Mouse (Mus musculus): Measurements from ENCODE around the gene Osbpl10. TPM values are rescaled to one million over a fixed set of nuclear protein-coding genes. Genes with fewer than 3 reads are reported as not detected.

The Osbpl10 gene
- polyA plus RNA-seq, 1 experiment from 2014 or later, result 0.66 TPM

DNA sequence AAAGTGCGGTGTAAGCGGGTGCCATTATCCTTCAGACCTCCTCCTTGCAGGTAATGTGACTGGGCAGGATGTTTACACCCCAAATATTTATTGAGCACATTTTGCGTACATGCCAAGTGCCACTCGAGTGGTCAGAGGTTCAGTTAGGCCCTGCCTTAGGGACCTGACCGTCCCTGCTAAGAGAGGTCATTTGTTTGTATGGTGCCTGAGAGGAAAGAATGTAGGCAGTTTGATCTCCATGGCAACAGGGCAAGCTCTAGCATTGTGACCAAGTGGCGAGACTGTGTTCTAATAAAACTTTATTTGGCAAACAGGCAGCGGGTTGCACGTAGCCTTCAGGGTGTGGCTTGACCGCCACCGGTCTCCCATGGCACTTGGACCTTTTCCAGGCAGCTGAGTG, 12.1 kb downstream of the Osbpl10 start:
- no peaks in the 10 kb centered on the region for H3K9me3 ChIP-seq (ENCODE audit: control insufficient read depth, low read length)
- H3K36me3 ChIP-seq (ENCODE audit: control insufficient read depth, insufficient read depth, low read length), result no peaks in the 10 kb centered on the region
- no peaks in the 10 kb centered on the region for H3K27me3 ChIP-seq (replicated peaks; ENCODE audit: control insufficient read depth, insufficient read depth, low read length)
- no peak overlapping the region for H3K4me2 ChIP-seq
- 82% methylated on average over 10 of the region's 10 CpGs for WGBS
- H3K9ac ChIP-seq (ENCODE audit: low read depth, low read length), result no peak overlapping the region
- H3K4me3 ChIP-seq (ENCODE audit: low read depth, low read length), result no peak overlapping the region
- DNase-seq (ENCODE audit: low spot score) (no peak), ATAC-seq (replicated peaks; ENCODE audit: low FRiP score) (no peak)
- H3K4me1 ChIP-seq (replicated peaks; ENCODE audit: control insufficient read depth, insufficient read depth, low read length), result no peaks in the 10 kb centered on the region
- no peak overlapping the region for H3K27ac ChIP-seq (ENCODE audit: low read depth, low read length)

DNA sequence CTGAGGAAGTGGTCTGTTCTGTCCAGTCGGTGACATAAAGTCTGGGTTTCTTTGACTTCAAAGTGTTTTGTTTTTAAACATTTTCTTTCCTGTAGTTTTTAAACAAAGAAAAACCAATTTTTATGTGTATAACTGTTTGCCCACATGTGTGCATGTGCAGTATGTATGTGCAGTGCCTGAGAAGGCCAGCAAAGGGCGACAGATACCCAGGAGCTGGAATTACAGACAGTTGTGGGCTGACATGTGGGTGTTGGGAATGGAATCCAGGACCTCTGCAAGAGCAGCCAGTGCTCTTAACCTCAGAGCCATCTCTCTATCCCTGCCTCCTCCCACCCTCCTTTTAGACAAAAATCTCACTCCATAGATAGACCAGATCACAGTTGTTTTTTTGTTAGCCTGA, 14.2 kb downstream of the Osbpl10 start:
- Histone ChIP-seq H3K4me3 (ENCODE audit: low read depth, low read length) (no peak overlapping the region), H3K27me3 (replicated peaks; ENCODE audit: control insufficient read depth, insufficient read depth, low read length) (no peaks in the 10 kb centered on the region), H3K9ac (ENCODE audit: low read depth, low read length) (no peak overlapping the region), H3K4me1 (replicated peaks; ENCODE audit: control insufficient read depth, insufficient read depth, low read length) (no peaks in the 10 kb centered on the region), H3K9me3 (ENCODE audit: control insufficient read depth, low read length) (no peaks in the 10 kb centered on the region), H3K4me2 (no peak overlapping the region), H3K36me3 (ENCODE audit: control insufficient read depth, insufficient read depth, low read length) (no peaks in the 10 kb centered on the region), H3K27ac (ENCODE audit: low read depth, low read length) (no peak overlapping the region)
- DNase-seq (ENCODE audit: low spot score) (no peak), ATAC-seq (replicated peaks; ENCODE audit: low FRiP score) (no peak)
- 80% methylated on average over 2 of the region's 2 CpGs for WGBS

DNA sequence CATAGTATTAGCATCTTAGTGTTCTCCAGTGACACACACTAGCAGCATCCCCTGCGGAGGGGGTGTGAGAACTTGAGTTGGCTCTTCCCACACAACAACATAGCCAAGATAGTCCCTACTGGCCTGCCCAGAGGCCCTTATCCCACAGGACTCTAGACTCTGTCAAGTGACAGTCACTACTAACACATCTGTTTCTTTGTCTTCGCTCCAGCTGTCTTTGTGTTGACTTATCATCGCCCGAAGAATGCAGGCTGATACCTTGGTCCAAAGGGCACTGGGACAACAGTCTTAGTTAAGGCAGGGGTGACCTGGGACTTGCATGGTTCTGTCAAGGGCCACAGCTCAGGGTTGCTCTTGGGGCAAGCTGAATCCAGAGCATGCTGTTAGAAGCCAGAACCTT, 16.9 kb downstream of the Osbpl10 start:
- Histone ChIP-seq H3K9ac (ENCODE audit: low read depth, low read length) (no peak overlapping the region), H3K27me3 (replicated peaks; ENCODE audit: control insufficient read depth, insufficient read depth, low read length) (no peaks in the 10 kb centered on the region), H3K4me3 (ENCODE audit: low read depth, low read length) (no peak overlapping the region), H3K36me3 (ENCODE audit: control insufficient read depth, insufficient read depth, low read length) (no peaks in the 10 kb centered on the region), H3K27ac (ENCODE audit: low read depth, low read length) (no peak overlapping the region), H3K9me3 (ENCODE audit: control insufficient read depth, low read length) (no peaks in the 10 kb centered on the region), H3K4me2 (no peak overlapping the region), H3K4me1 (replicated peaks; ENCODE audit: control insufficient read depth, insufficient read depth, low read length) (no peaks in the 10 kb centered on the region)
- WGBS, result 85% methylated on average over 4 of the region's 4 CpGs
- ATAC-seq (replicated peaks; ENCODE audit: low FRiP score), result no peak
- DNase-seq (ENCODE audit: low spot score), result no peak

DNA sequence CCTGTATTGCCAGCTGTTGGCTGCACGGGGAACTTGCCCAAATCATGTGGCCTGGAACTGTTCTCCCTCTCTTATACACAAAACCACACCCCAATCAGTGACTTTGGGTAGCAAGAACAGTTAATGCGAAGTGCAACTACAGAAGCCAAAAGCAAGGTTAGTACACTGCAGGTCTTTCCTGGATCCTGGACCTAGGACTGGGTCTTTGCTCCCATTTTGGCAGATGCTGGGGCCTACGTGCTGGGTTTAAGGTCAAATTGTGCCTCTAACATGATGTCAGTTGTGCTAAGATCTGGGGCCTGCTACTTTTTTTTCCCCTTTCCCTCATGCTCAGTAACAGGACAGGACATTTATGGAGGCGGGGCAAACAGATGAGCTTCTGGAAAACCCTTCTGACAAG, 17.3 kb downstream of the Osbpl10 start:
- no peak overlapping the region for H3K4me3 ChIP-seq (ENCODE audit: low read depth, low read length)
- H3K4me1 ChIP-seq (replicated peaks; ENCODE audit: control insufficient read depth, insufficient read depth, low read length), result no peaks in the 10 kb centered on the region
- no peak overlapping the region for H3K9ac ChIP-seq (ENCODE audit: low read depth, low read length)
- DNase-seq (ENCODE audit: low spot score) (no peak), ATAC-seq (replicated peaks; ENCODE audit: low FRiP score) (no peak)
- H3K4me2 ChIP-seq, result no peak overlapping the region
- H3K9me3 ChIP-seq (ENCODE audit: control insufficient read depth, low read length), result no peaks in the 10 kb centered on the region
- H3K27ac ChIP-seq (ENCODE audit: low read depth, low read length), result no peak overlapping the region
- no peaks in the 10 kb centered on the region for H3K36me3 ChIP-seq (ENCODE audit: control insufficient read depth, insufficient read depth, low read length)
- no peaks in the 10 kb centered on the region for H3K27me3 ChIP-seq (replicated peaks; ENCODE audit: control insufficient read depth, insufficient read depth, low read length)
- 89% methylated on average over 4 of the region's 4 CpGs for WGBS

DNA sequence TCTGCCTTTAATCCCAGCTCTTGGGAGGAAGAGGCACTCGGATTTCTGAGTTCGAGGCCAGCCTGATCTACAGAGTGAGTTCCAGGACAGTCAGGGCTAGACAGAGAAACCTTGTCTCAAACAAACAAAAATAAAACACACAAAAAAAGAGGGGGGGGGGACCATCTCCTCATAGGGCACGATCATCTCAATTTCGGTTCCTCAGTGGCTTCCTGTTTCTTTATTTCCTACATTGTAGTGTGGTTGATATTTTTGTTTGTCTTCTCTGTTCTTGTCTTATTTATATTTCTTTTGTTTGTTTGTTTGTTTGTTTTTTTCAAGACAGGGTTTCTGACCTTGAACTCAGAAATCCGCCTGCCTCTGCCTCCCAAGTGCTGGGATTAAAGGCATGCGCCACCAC, 18.1 kb downstream of the Osbpl10 start:
- ATAC-seq (replicated peaks; ENCODE audit: low FRiP score) (no peak), DNase-seq (ENCODE audit: low spot score) (no peak)
- Histone ChIP-seq H3K27me3 (replicated peaks; ENCODE audit: control insufficient read depth, insufficient read depth, low read length) (no peaks in the 10 kb centered on the region), H3K4me3 (ENCODE audit: low read depth, low read length) (no peak overlapping the region), H3K9ac (ENCODE audit: low read depth, low read length) (no peak overlapping the region), H3K4me1 (replicated peaks; ENCODE audit: control insufficient read depth, insufficient read depth, low read length) (no peaks in the 10 kb centered on the region), H3K36me3 (ENCODE audit: control insufficient read depth, insufficient read depth, low read length) (no peaks in the 10 kb centered on the region), H3K4me2 (no peak overlapping the region), H3K9me3 (ENCODE audit: control insufficient read depth, low read length) (no peaks in the 10 kb centered on the region), H3K27ac (ENCODE audit: low read depth, low read length) (no peak overlapping the region)
- WGBS, result 89% methylated on average over 6 of the region's 6 CpGs

DNA sequence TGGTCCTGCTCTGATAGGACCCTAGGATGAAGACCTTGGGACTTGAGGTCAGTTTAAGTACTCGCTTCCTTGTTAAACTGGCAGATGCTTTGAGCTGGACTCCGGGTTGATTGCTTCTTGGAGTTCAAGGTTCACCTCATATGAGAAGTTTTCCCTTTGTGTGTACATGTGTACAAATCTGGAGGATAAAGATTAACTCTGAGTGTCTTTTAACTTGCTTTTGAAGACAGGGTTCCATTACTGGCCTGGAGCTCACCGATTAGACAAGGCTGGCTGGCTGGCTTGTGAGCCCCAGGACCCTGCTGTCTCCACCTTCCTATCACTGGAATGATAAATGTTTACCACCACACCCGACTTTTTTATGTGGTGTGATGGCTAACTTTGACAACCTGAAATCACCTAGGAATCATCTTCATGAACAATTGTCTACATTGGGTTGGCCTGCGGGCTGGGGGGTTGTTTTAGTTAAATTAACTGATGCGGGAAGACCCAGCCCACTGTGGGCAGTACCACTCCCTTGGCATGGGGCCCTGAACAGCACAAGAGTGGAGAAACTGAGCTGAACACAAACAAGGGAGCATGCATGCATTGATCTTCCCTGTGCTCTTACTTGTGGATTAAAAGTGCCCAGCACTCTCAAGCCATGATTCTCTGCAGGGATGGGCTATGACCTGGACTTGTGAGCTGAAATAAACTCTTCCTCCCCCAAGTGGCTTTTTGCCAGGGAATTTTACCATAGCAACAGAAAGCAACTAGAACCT, 20.8 kb downstream of the Osbpl10 start:
- Histone ChIP-seq H3K36me3 (ENCODE audit: control insufficient read depth, insufficient read depth, low read length) (no peaks in the 10 kb centered on the region), H3K27me3 (replicated peaks; ENCODE audit: control insufficient read depth, insufficient read depth, low read length) (no peaks in the 10 kb centered on the region), H3K9me3 (ENCODE audit: control insufficient read depth, low read length) (no peaks in the 10 kb centered on the region), H3K9ac (ENCODE audit: low read depth, low read length) (no peak overlapping the region), H3K27ac (ENCODE audit: low read depth, low read length) (no peak overlapping the region), H3K4me2 (no peak overlapping the region), H3K4me3 (ENCODE audit: low read depth, low read length) (no peak overlapping the region), H3K4me1 (replicated peaks; ENCODE audit: control insufficient read depth, insufficient read depth, low read length) (no peaks in the 10 kb centered on the region)
- no peak for DNase-seq (ENCODE audit: low spot score)
- 73% methylated on average over 6 of the region's 6 CpGs for WGBS
- ATAC-seq (replicated peaks; ENCODE audit: low FRiP score), result no peak

DNA sequence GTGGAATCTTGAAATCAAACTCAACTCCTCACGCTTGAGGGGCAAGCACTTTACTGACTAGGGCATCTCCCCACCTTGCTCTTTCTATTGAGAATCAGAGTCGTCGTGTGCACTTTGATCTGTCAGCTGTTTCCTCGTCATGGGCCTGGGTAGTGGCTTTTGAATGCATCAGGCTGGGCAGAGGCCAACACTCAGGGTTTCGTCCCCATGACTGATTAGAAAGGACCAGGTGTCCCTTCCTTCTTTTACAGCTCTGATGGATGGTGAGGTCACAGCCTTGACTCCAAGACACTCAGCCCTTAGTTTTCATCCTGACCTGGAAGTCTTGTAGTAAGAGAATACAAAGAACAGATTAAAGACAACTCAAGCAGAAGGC, 21.4 kb downstream of the Osbpl10 start:
- 71% methylated on average over 5 of the region's 5 CpGs for WGBS
- Histone ChIP-seq H3K27me3 (replicated peaks; ENCODE audit: control insufficient read depth, insufficient read depth, low read length) (no peaks in the 10 kb centered on the region), H3K4me1 (replicated peaks; ENCODE audit: control insufficient read depth, insufficient read depth, low read length) (no peaks in the 10 kb centered on the region), H3K9ac (ENCODE audit: low read depth, low read length) (no peak overlapping the region), H3K9me3 (ENCODE audit: control insufficient read depth, low read length) (no peaks in the 10 kb centered on the region), H3K4me2 (no peak overlapping the region), H3K27ac (ENCODE audit: low read depth, low read length) (no peak overlapping the region), H3K4me3 (ENCODE audit: low read depth, low read length) (no peak overlapping the region), H3K36me3 (ENCODE audit: control insufficient read depth, insufficient read depth, low read length) (no peaks in the 10 kb centered on the region)
- ATAC-seq (replicated peaks; ENCODE audit: low FRiP score), result no peak
- no peak for DNase-seq (ENCODE audit: low spot score)

DNA sequence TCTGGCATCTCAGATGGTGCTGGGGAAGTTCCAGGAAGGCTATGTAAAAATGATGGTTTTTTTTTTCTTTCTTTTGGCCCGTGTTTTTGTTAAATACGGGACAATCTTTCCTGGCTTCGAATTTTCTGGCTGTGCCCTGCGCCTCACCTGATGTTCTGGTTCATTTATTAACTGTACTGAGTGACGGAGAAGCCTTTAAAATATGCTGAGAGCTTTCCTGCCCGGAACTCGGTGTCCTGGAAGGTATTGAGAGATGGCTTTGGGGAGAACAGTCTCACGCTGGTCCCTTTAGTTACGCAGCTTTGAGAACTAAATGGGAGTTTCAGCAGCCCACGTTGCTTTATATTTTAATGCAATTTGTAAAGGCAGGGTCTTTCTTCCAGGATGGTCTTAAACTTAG, 27.1 kb downstream of the Osbpl10 start:
- no peak overlapping the region for H3K27ac ChIP-seq (ENCODE audit: low read depth, low read length)

DNA sequence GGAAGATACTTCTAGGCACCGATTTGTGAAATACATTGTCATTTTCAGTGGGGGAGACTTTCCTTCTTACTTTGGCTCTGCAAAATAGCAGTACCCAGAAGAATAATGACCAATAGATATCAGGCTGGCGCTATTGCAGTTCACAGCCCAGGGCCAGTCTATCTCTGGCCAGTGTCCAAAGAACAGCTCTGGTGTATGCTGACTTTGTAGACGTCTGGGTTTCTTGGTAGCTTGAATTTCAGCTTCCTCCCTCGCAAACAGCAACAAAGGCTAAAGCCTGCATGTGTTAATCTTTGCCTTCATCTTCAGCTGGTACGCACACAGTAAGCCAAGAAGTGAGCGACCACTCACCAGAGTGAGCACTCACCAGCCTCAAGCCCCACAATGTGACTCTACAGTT, 29.4 kb downstream of the Osbpl10 start:
- DNase-seq (ENCODE audit: low spot score), result no peak
- WGBS, result 79% methylated on average over 6 of the region's 6 CpGs
- no peak overlapping the region for H3K27ac ChIP-seq (ENCODE audit: low read depth, low read length)
- H3K9me3 ChIP-seq (ENCODE audit: control insufficient read depth, low read length), result no peaks in the 10 kb centered on the region
- no peaks in the 10 kb centered on the region for H3K36me3 ChIP-seq (ENCODE audit: control insufficient read depth, insufficient read depth, low read length)
- no peak overlapping the region for H3K9ac ChIP-seq (ENCODE audit: low read depth, low read length)
- H3K27me3 ChIP-seq (replicated peaks; ENCODE audit: control insufficient read depth, insufficient read depth, low read length), result no peaks in the 10 kb centered on the region
- ATAC-seq (replicated peaks; ENCODE audit: low FRiP score), result no peak
- H3K4me1 ChIP-seq (replicated peaks; ENCODE audit: control insufficient read depth, insufficient read depth, low read length), result no peaks in the 10 kb centered on the region
- H3K4me3 ChIP-seq (ENCODE audit: low read depth, low read length), result no peak overlapping the region
- H3K4me2 ChIP-seq, result no peak overlapping the region

More for the DNA sequence above, 27.1 kb downstream of the Osbpl10 start:
- ATAC-seq (replicated peaks; ENCODE audit: low FRiP score), result no peak
- H3K4me1 ChIP-seq (replicated peaks; ENCODE audit: control insufficient read depth, insufficient read depth, low read length), result no peaks in the 10 kb centered on the region
- 79% methylated on average over 10 of the region's 10 CpGs for WGBS
- H3K27me3 ChIP-seq (replicated peaks; ENCODE audit: control insufficient read depth, insufficient read depth, low read length), result no peaks in the 10 kb centered on the region
- DNase-seq (ENCODE audit: low spot score), result no peak
- no peaks in the 10 kb centered on the region for H3K36me3 ChIP-seq (ENCODE audit: control insufficient read depth, insufficient read depth, low read length)
- H3K4me2 ChIP-seq, result no peak overlapping the region
- H3K9ac ChIP-seq (ENCODE audit: low read depth, low read length), result no peak overlapping the region
- H3K9me3 ChIP-seq (ENCODE audit: control insufficient read depth, low read length), result no peaks in the 10 kb centered on the region
- H3K4me3 ChIP-seq (ENCODE audit: low read depth, low read length), result no peak overlapping the region

All from liver, embryonic 11.5 days (tissue).